Mouse (Mus musculus) small intestine, adult 2 months (tissue): ENCODE measurements around the gene Snx29. TPM values are rescaled to one million over a fixed set of nuclear protein-coding genes. Genes with fewer than 3 reads are reported as not detected.

ENCODE experiments used
- H3K27ac ChIP-seq: fragments of 200-500 bp; 2 replicates; pipeline ENCODE4 v1.5.1; 2012; ENCODE audit warnings: low read depth, low read length, control low read depth, inconsistent platforms; ENCODE audit not compliant: insufficient read depth
- H3K27me3 ChIP-seq: fragments of 200-500 bp; 2 replicates; pipeline ENCODE4 v1.6.1; 2012; ENCODE audit warnings: mild to moderate bottlenecking, moderate library complexity, low read length, inconsistent platforms; ENCODE audit not compliant: control insufficient read depth, insufficient read depth
- H3K36me3 ChIP-seq: fragments of 200-500 bp; 2 replicates; pipeline ENCODE4 v1.6.1; 2012; ENCODE audit warnings: mild to moderate bottlenecking, low read length, control low read depth, inconsistent platforms; ENCODE audit not compliant: control insufficient read depth, insufficient read depth
- H3K4me1 ChIP-seq: fragments of 200-500 bp; 2 replicates; pipeline ENCODE4 v1.6.1; 2012; ENCODE audit warnings: low read length, inconsistent platforms, mixed read lengths; ENCODE audit not compliant: control insufficient read depth, insufficient read depth, insufficient read length
- H3K4me3 ChIP-seq: fragments of 200-500 bp; 2 replicates; pipeline ENCODE4 v1.5.1; 2012; ENCODE audit warnings: low read depth, mild to moderate bottlenecking, control low read depth, inconsistent platforms, low read length, moderate library complexity
- CTCF ChIP-seq: fragments of 200-500 bp; IDR thresholded peaks from 2 replicates; pipeline ENCODE4 v1.5.1; 2012; ENCODE audit warnings: low read depth, mild to moderate bottlenecking, control low read depth, inconsistent platforms, low read length, moderate library complexity, mixed read lengths; ENCODE audit not compliant: insufficient replicate concordance, insufficient read length; ENCODE audit errors: extremely low read depth
- POLR2A ChIP-seq: fragments of 200-500 bp; IDR thresholded peaks from 2 replicates; pipeline ENCODE4 v1.6.1; 2012; ENCODE audit warnings: low read depth, mild to moderate bottlenecking, control low read depth, inconsistent platforms, low read length, moderate library complexity
- WGBS: fragments of 180-500 bp; shearing (Covaris S2); methylation state at CpG from one replicate; pipeline ENCODE4 v1.1.7; 2018; 5-methylcytosine and 5-hydroxymethylcytosine counted together
- polyA plus RNA-seq: library from polyadenylated mRNA; depleted of rRNA; stranded (reverse); fragments of >200 nt; gene quantifications from 2 replicates; pipeline ENCODE4 v1.2.3, GENCODE M21; 2012

Gene Snx29
- polyA plus RNA-seq, 1 experiment = 6.0 TPM

DNA sequence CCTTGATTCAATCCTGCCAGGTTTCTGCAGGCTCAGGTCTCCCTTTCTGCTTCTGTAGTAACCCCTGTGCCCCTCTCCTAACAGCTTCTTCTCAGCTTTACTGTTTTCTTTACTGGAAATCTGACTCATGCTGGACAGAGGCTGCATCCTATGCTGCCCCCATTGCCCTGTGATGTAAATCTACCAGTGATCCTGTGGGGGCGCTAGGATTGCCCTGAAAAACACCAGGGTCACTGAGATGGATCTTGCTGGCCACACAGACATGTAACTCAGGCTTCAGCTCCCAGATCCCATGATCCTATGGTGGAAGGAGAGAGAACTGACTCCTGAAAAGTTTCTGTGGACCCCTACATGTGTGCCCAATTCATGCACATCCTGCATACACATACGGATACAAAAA, 73.9 kb downstream of the Snx29 start:
- TF ChIP-seq POLR2A (no peak), CTCF (no peak)
- Histone ChIP-seq H3K4me3 (no peak overlapping the region), H3K27ac (no peak overlapping the region), H3K27me3 (no peaks in the 10 kb centered on the region), H3K36me3 (peaks cover 5% of the 10 kb centered on the region), H3K4me1 (no peaks in the 10 kb centered on the region)
- WGBS = 73% methylated on average over 2 of the region's 2 CpGs

DNA sequence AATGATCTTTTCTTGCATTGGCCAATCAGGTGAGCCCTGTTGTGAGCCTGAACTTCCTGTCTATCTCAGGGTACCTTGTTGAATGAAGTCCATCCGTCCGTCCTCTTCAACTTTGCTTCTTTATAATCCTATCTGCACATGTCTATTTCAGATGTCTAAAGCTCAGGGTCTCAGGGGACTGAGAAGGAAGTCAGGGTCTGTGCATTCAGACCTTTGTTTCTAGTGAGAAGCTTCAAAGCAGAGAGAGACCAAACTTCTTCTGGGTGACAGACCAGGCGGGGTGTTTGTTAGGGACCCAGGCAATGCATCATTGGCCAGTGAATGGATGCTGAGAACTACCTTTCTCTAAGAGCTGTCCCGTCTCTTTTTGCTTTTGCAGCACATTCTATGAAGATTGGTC, 76.7 kb downstream of the Snx29 start:
- H3K27ac ChIP-seq = no peak overlapping the region
- H3K4me1 ChIP-seq = no peaks in the 10 kb centered on the region
- no peaks in the 10 kb centered on the region for H3K27me3 ChIP-seq
- no peak for TF ChIP-seq POLR2A
- TF ChIP-seq CTCF = no peak
- 91% methylated on average over 4 of the region's 4 CpGs for WGBS
- peaks cover 16% of the 10 kb centered on the region for H3K36me3 ChIP-seq
- H3K4me3 ChIP-seq = no peak overlapping the region

- no peak overlapping the region for H3K27ac ChIP-seq
- WGBS = 86% methylated on average over 6 of the region's 6 CpGs
- H3K27me3 ChIP-seq = no peaks in the 10 kb centered on the region
- peaks cover 19% of the 10 kb centered on the region for H3K36me3 ChIP-seq
- TF ChIP-seq POLR2A = no peak
- TF ChIP-seq CTCF = no peak
- H3K4me1 ChIP-seq = no peaks in the 10 kb centered on the region
- H3K4me3 ChIP-seq = no peak overlapping the region
Observed at GRCm38 (mm10) chr16:11399845-11400565, 77.3 kb downstream of the Snx29 start.

DNA sequence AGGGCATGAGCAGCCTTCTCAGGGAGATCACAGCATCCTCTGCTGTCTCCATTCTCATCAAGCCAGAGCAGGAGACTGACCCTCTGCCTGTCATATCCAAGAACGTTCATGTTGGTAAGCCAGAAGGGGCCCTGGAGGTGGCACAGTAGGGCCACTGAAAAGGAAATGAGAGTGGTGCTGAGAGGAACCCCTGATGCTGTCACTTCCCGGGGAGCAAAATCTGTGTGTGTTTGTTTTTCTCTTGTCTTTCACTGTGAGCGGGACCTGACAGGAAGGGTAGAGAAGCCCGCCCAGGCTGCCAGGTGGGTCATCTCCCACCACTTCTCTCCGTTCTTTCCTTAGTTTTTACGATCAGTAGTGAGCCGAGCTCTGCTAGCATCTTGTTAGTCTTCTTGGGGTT, 78.2 kb downstream of the Snx29 start:
- Histone ChIP-seq H3K4me1 (no peaks in the 10 kb centered on the region), H3K27ac (no peak overlapping the region), H3K4me3 (no peak overlapping the region), H3K36me3 (peaks cover 21% of the 10 kb centered on the region), H3K27me3 (no peaks in the 10 kb centered on the region)
- 76% methylated on average over 7 of the region's 7 CpGs for WGBS
- TF ChIP-seq POLR2A (no peak), CTCF (no peak)

- Histone ChIP-seq H3K27me3 (no peaks in the 10 kb centered on the region), H3K4me1 (peaks cover 2% of the 10 kb centered on the region; the same call in 1 of the 2 replicates), H3K27ac (no peak overlapping the region), H3K4me3 (no peak overlapping the region), H3K36me3 (peaks cover 21% of the 10 kb centered on the region)
- WGBS = 77% methylated on average over 3 of the region's 3 CpGs
- TF ChIP-seq POLR2A = no peak
- TF ChIP-seq CTCF = no peak
Observed at GRCm38 (mm10) chr16:11405193-11405592, 82.5 kb downstream of the Snx29 start.

DNA sequence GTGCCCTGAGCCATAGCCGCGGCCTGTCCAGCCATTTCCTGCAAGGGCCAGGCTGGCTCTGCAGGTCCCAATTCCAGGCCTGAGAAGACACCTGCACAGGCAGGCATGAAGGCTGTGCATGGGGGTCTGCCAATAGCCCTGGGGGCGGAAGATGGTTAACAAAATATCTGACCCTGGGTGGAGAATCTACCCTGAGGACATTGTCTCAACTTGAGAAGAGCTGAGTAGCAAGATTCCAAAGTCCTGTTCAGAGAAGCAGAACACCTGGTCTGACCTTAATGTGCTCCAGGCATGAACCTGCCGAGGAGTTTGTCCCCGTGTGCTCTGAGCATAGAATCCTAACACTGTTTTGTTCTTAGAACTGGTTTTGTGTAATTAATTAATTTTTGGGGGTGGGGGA, 83.5 kb downstream of the Snx29 start:
- H3K4me1 ChIP-seq = peaks cover 2% of the 10 kb centered on the region; the same call in 1 of the 2 replicates
- 75% methylated on average over 5 of the region's 5 CpGs for WGBS
- TF ChIP-seq CTCF = no peak
- no peak for TF ChIP-seq POLR2A

DNA sequence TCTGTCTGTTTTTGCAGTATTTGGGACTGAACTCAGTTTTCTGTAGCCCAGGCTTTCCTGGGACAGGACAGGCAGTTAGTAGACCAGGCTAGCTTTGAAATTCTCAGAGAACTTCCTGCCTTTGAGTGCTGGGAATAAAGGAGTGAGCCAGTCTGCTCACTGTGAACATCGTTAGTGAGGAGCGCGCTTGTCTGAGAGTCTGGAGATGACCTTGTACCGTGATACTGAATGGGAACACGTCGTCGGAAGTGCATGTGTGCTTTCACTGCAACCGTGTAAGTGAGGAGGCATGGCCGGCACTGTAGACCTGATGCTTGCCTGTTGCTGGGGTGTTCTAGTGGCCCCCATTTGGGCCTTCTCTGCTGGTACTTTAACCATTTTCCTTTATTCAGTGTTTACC, 83.9 kb downstream of the Snx29 start:
- no peak overlapping the region for H3K4me3 ChIP-seq
- peaks cover 20% of the 10 kb centered on the region; the same call in 1 of the 2 replicates for H3K36me3 ChIP-seq
- H3K27me3 ChIP-seq = no peaks in the 10 kb centered on the region
- 89% methylated on average over 9 of the region's 9 CpGs for WGBS
- peaks cover 2% of the 10 kb centered on the region; the same call in 1 of the 2 replicates for H3K4me1 ChIP-seq
- TF ChIP-seq CTCF = no peak
- no peak for TF ChIP-seq POLR2A
- no peak overlapping the region for H3K27ac ChIP-seq

More for the DNA sequence above, 83.5 kb downstream of the Snx29 start:
- Histone ChIP-seq H3K27ac (no peak overlapping the region), H3K27me3 (no peaks in the 10 kb centered on the region), H3K4me3 (no peak overlapping the region), H3K36me3 (peaks cover 18% of the 10 kb centered on the region; the same call in 1 of the 2 replicates)

DNA sequence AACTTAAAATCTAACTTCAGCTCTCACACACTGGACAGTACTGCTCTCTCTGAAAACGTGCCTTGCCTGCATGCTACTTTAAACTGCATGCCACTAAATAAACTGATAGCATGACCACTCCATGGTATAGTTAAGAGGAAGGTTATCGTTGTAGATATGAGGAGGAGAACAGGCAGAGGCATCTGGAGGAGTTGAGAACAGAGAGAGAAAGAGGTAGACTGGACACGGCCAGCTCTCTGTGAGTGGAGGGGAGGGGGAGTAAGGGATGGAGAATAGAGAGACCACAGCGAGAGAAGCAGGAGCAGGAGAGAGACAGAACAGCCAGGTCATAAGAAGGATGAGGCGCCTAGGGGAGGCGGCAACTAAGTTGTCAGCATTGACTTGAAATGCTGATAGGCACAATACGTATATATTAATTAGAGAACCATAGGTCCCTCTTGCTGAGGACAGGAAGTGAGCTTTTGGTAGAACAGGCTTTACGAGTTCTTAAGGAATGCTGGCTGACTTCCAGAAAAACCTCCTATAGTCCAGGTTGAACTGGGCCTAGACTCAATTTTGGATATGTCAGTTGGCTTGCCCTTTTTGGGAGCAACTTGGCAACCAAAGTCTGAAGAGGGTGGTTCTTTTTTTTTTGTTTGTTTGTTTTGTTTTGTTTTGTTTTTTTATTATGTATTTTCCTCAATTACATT, 85.4 kb downstream of the Snx29 start:
- Histone ChIP-seq H3K27ac (no peak overlapping the region), H3K27me3 (no peaks in the 10 kb centered on the region), H3K36me3 (peaks cover 17% of the 10 kb centered on the region; the same call in 1 of the 2 replicates), H3K4me1 (peaks cover 2% of the 10 kb centered on the region; the same call in 1 of the 2 replicates), H3K4me3 (no peak overlapping the region)
- WGBS = 36% methylated on average over 8 of the region's 8 CpGs
- no peak for TF ChIP-seq CTCF
- TF ChIP-seq POLR2A = no peak
